Mouse (Mus musculus): ENCODE data around the gene Mlc1.

DNA sequence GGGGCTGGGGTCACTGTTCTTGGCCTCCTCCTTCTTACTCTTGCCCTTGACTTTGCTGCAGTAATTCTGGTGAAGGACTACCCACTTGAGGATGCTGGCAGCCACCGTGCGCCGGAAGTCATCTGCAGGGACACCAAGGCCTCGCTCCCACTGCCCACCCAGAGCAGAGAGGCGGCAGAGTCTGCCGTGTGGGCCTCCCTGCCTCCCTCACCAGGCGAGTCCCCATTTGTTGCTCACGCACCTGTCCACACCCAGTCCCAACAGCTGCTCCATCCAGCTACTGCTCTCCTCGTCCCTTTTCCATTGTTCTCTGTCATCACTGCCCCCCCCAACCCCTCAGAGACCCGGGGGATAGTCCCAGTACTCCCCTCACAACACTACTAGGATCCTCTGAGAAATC lies 46.1 kb downstream of the Mlc1 start:
- TF ChIP-seq POLR2A (IDR thresholded peaks at IDR 0.05; ENCODE audit: extremely low read depth, insufficient read depth, low read length): no peak
- no peak for TF ChIP-seq CTCF (IDR thresholded peaks at IDR 0.05; ENCODE audit: low read depth, low read length)

All from liver, adult 2 months (tissue).